Mouse (Mus musculus): ENCODE data around the gene Slc35f6.
A peak's percentile ranks its signal among the peaks of the same experiment; 100 is the strongest.
"Not testable (repeated sequence)": the region's sequence is repeated elsewhere in the genome, so short reads cannot be mapped to it uniquely, and the experiment has no call there.

Gene Slc35f6

DNA sequence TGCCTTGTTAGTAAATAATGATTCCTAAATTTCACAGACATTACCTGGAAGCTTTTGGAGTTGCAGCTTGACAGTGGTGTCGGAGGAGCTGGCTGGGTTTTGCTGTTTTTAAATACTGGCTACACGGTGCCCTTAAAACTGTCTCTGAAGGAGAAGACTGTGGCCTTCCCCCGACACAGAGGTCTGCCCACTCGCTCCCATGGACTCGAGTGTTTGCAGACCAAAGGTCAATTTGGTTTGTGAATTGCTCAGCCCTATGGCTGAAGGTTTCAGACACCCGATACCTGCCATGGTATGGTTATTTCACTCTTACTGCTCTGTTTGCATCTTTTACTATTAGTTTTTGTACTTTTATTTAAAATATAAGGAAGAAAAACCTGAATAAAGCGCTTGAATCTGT lies 26.3 kb downstream of the Slc35f6 start:
- H3K27me3 ChIP-seq (ENCODE audit: insufficient read depth, low read length), result no peaks in the 10 kb centered on the region
- peaks cover 38% of the 10 kb centered on the region for H3K4me1 ChIP-seq (replicated peaks; ENCODE audit: low read depth, low read length)
- no peaks in the 10 kb centered on the region for H3K9me3 ChIP-seq (ENCODE audit: low read length)
- no peak overlapping the region for H3K4me3 ChIP-seq (replicated peaks; ENCODE audit: low read length)
- peaks cover 84% of the 10 kb centered on the region for H3K36me3 ChIP-seq (ENCODE audit: insufficient read depth, low read length)
- TF ChIP-seq CTCF (conservative IDR thresholded peaks at IDR 0.05; ENCODE audit: low read length) (no peak), POU5F1 (IDR thresholded peaks at IDR 0.05; ENCODE audit: borderline replicate concordance, low read length) (no peak), NANOG (IDR thresholded peaks at IDR 0.05; ENCODE audit: borderline replicate concordance, low read length) (no peak)

DNA sequence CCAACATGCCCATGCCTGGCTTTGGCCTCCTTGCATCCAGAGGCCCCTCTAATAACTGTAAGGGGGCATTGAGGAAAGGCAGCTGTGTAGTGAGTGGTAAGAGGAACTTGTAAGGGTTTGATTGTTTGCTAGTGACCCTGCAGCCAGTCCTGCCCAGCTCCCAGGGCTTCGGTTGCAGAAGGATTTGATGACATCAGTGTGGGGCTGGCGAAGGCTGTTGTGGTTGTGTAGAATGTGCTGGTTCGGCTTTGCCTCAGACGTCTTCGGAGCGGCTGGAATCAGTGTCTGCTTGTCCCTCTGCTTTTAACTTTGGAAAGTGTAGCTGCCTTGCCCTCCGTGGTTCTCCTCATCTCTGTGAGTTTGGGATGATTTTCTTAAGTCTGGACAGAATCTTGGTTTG lies 29.1 kb downstream of the Slc35f6 start:
- TF ChIP-seq NANOG (IDR thresholded peaks at IDR 0.05; ENCODE audit: borderline replicate concordance, low read length) (no peak), POU5F1 (IDR thresholded peaks at IDR 0.05; ENCODE audit: borderline replicate concordance, low read length) (no peak), CTCF (conservative IDR thresholded peaks at IDR 0.05; ENCODE audit: low read length) (no peak)
- Histone ChIP-seq H3K4me3 (replicated peaks; ENCODE audit: low read length) (no peak overlapping the region), H3K36me3 (ENCODE audit: insufficient read depth, low read length) (peaks cover 64% of the 10 kb centered on the region), H3K27me3 (ENCODE audit: insufficient read depth, low read length) (no peaks in the 10 kb centered on the region), H3K9me3 (ENCODE audit: low read length) (no peaks in the 10 kb centered on the region), H3K4me1 (replicated peaks; ENCODE audit: low read depth, low read length) (peaks cover 22% of the 10 kb centered on the region)

DNA sequence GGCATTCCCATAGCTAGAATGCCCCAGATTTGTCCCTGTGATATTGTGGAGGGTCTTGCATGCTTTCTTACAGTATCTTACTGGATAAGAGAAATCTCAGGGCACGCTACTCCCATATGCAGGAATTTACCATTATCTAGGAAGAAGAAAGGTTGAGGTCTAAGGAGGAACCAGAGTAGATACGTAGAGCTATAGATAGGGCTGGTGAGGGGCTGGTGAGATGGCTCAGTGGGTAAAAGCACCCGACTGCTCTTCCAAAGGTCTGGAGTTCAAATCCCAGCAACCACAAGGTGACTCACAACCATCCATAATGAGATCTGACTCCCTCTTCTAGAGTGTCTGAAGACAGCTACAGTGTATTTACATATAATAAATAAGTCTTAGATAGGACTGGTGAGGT lies 30.3 kb downstream of the Slc35f6 start:
- not testable (repeated sequence) for H3K4me3 ChIP-seq (replicated peaks; ENCODE audit: low read length); H3K4me1 ChIP-seq (replicated peaks; ENCODE audit: low read depth, low read length); H3K27me3 ChIP-seq (ENCODE audit: insufficient read depth, low read length); H3K9me3 ChIP-seq (ENCODE audit: low read length)
- H3K36me3 ChIP-seq (ENCODE audit: insufficient read depth, low read length), result peaks cover 51% of the 10 kb centered on the region

DNA sequence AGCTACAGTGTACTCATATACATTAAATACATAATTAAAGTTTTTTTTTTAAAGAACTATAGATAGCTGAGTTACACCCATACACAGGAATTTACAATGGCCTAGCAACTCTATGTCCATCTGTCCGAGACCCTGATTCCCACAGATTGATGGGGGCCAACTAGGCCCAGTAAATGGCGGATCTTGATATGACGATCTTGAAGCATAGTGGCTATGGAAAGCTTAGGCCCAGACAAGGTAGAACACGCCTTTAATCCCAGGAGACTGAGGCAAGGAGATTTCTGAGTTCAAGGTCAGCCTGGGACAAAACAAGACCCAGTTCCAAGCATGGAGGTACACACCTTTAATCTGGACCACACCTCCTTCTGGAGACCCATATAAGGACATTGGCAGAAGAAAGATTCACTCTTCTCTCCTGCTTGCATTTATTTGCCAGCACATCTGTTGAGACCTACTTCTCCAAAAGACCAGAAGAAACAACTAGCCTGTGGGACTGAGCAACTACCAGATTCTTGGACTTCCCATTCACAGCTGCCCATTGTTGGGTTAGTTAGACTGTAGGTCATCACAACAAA lies 31.1 kb downstream of the Slc35f6 start:
- no peak for TF ChIP-seq CTCF (conservative IDR thresholded peaks at IDR 0.05; ENCODE audit: low read length)
- TF ChIP-seq NANOG (IDR thresholded peaks at IDR 0.05; ENCODE audit: borderline replicate concordance, low read length), result no peak
- TF ChIP-seq POU5F1 (IDR thresholded peaks at IDR 0.05; ENCODE audit: borderline replicate concordance, low read length), result no peak

DNA sequence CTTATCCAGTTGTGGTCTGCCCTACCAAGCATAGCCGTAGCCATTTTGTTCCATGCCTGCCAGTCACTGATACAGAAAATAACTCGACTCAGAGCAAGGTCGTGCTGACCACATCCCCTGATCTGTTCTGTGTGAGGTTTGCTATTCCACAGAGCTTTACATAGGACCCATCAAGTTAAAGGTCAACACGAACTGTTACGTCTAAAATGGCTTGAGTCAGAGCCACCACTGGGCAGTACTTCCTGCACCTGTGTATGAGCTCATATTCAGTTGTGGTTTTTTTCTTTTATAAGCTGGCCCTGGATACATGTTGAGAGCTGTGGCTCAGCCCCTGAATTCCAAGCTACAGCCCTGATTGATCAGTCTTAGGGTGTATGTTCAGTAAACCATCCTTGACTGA lies 31.9 kb downstream of the Slc35f6 start:
- Histone ChIP-seq H3K36me3 (ENCODE audit: insufficient read depth, low read length) (peaks cover 36% of the 10 kb centered on the region), H3K27me3 (ENCODE audit: insufficient read depth, low read length) (no peaks in the 10 kb centered on the region), H3K4me1 (replicated peaks; ENCODE audit: low read depth, low read length) (peaks cover 8% of the 10 kb centered on the region), H3K4me3 (replicated peaks; ENCODE audit: low read length) (no peak overlapping the region), H3K9me3 (ENCODE audit: low read length) (no peaks in the 10 kb centered on the region)
- TF ChIP-seq POU5F1 (IDR thresholded peaks at IDR 0.05; ENCODE audit: borderline replicate concordance, low read length) (no peak), NANOG (IDR thresholded peaks at IDR 0.05; ENCODE audit: borderline replicate concordance, low read length) (no peak), CTCF (conservative IDR thresholded peaks at IDR 0.05; ENCODE audit: low read length) (no peak)

More for the DNA sequence above, 31.1 kb downstream of the Slc35f6 start:
- Histone ChIP-seq H3K27me3 (ENCODE audit: insufficient read depth, low read length) (no peaks in the 10 kb centered on the region), H3K9me3 (ENCODE audit: low read length) (no peaks in the 10 kb centered on the region), H3K36me3 (ENCODE audit: insufficient read depth, low read length) (peaks cover 43% of the 10 kb centered on the region), H3K4me3 (replicated peaks; ENCODE audit: low read length) (no peak overlapping the region), H3K4me1 (replicated peaks; ENCODE audit: low read depth, low read length) (peaks cover 8% of the 10 kb centered on the region)

DNA sequence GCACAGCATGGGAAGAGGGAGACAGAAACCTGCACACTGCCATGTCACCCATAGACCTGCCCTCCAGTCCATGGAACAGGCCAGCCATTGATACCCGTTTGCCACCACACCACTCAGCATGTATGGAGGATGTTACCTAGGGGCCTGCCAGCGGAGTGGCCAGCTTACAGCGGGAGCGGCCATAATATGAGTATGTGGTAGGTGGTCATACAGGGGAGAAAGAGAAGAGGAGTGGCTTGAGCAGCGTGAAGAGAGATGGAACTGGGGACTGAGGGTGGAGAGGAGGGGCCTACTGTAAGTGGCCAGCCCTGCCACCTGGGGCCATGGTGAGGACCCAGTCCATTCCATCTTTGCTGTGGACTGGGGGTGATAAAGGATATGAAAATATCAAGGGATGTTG lies 34.2 kb downstream of the Slc35f6 start:
- TF ChIP-seq POU5F1 (IDR thresholded peaks at IDR 0.05; ENCODE audit: borderline replicate concordance, low read length) (no peak), NANOG (IDR thresholded peaks at IDR 0.05; ENCODE audit: borderline replicate concordance, low read length) (no peak), CTCF (conservative IDR thresholded peaks at IDR 0.05; ENCODE audit: low read length) (no peak)
- Histone ChIP-seq H3K27me3 (ENCODE audit: insufficient read depth, low read length) (no peaks in the 10 kb centered on the region), H3K4me1 (replicated peaks; ENCODE audit: low read depth, low read length) (peaks cover 6% of the 10 kb centered on the region), H3K4me3 (replicated peaks; ENCODE audit: low read length) (no peak overlapping the region), H3K36me3 (ENCODE audit: insufficient read depth, low read length) (peaks cover 24% of the 10 kb centered on the region), H3K9me3 (ENCODE audit: low read length) (no peaks in the 10 kb centered on the region)

DNA sequence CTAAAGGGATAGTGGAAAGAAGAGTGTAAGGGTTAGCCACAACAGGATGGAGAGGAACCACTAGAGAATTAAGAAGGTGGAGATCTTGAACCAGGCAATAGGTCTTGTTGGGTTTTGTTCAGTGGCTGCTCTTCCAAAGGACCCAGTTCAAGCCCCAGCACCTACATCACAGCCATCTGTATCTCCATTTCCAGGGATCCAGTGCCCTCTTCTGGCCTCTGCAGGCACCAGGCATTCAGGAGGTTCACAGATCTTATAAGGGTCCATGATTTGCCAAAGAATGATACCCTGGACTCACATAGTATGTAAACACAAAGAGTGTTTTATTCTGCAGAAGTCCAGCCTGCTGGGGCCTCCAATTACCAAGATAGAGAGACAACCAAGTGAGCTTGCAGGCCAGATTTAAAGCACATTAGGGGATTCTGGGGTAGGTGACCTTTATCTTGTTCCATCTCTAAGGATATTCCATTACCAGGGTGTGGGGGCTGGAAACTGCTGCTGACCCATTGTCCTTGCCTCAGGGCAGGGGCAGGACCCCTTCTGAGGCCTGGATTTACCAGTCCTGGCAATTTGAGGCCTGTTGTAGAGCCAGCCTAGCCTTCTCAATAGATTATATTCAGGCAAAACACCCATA lies 35.4 kb downstream of the Slc35f6 start:
- Histone ChIP-seq H3K4me1 (replicated peaks; ENCODE audit: low read depth, low read length) (peaks cover 6% of the 10 kb centered on the region), H3K4me3 (replicated peaks; ENCODE audit: low read length) (no peak overlapping the region), H3K27me3 (ENCODE audit: insufficient read depth, low read length) (no peaks in the 10 kb centered on the region), H3K36me3 (ENCODE audit: insufficient read depth, low read length) (peaks cover 12% of the 10 kb centered on the region), H3K9me3 (ENCODE audit: low read length) (no peaks in the 10 kb centered on the region)
- TF ChIP-seq NANOG (IDR thresholded peaks at IDR 0.05; ENCODE audit: borderline replicate concordance, low read length), result no peak
- peak; percentile 27 for TF ChIP-seq CTCF (conservative IDR thresholded peaks at IDR 0.05; ENCODE audit: low read length)

DNA sequence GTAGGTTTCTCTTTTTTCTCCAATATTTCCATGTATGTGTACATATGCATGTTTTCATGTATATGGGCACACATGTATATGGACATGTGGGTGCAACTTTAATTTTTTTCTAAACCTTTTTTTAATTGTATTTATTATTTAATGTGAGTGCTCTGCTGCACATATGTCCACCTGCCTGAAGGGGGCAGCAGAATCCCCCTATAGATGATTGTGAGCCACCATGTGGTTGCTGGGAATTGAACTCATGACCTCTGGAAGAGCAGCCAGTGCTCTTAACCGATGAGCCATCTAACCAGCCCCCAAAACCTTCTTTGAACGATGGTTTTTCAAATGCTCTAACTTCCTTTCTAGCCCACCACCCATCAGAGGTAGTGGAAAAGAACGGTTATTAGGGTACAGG lies 36.3 kb downstream of the Slc35f6 start:
- peaks cover 2% of the 10 kb centered on the region for H3K4me1 ChIP-seq (replicated peaks; ENCODE audit: low read depth, low read length)
- H3K27me3 ChIP-seq (ENCODE audit: insufficient read depth, low read length), result no peaks in the 10 kb centered on the region
- peaks cover 8% of the 10 kb centered on the region for H3K36me3 ChIP-seq (ENCODE audit: insufficient read depth, low read length)
- H3K9me3 ChIP-seq (ENCODE audit: low read length), result no peaks in the 10 kb centered on the region
- H3K4me3 ChIP-seq (replicated peaks; ENCODE audit: low read length), result no peak overlapping the region
- peak; percentile 67 for TF ChIP-seq CTCF (conservative IDR thresholded peaks at IDR 0.05; ENCODE audit: low read length)
- TF ChIP-seq NANOG (IDR thresholded peaks at IDR 0.05; ENCODE audit: borderline replicate concordance, low read length), result no peak

DNA sequence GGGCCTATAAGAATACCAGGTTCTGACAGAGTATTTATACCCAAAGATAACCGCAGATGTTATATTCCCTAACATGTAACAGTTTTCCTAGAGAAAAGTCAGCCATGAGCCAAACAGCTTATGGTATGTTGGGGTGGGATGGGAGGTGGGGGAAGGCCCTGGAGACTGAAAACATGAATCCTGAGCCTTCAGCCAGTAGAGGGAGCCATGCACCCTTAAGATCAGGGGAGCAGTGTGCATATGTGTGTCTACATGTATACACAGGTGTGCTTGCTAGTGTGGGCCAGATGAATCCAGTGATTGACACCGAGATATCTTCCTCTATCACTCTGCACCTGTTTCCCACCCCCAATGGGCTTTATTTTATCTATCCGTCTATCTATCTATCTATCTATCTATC lies 39.0 kb downstream of the Slc35f6 start:
- no peaks in the 10 kb centered on the region; the same call in 1 of the 2 replicates for H3K4me1 ChIP-seq (replicated peaks; ENCODE audit: low read depth, low read length)
- H3K27me3 ChIP-seq (ENCODE audit: insufficient read depth, low read length), result no peaks in the 10 kb centered on the region
- peak; percentile 39 for TF ChIP-seq CTCF (conservative IDR thresholded peaks at IDR 0.05; ENCODE audit: low read length)
- no peak for TF ChIP-seq POU5F1 (IDR thresholded peaks at IDR 0.05; ENCODE audit: borderline replicate concordance, low read length)
- TF ChIP-seq NANOG (IDR thresholded peaks at IDR 0.05; ENCODE audit: borderline replicate concordance, low read length), result no peak
- no peaks in the 10 kb centered on the region for H3K9me3 ChIP-seq (ENCODE audit: low read length)
- H3K36me3 ChIP-seq (ENCODE audit: insufficient read depth, low read length), result no peaks in the 10 kb centered on the region
- H3K4me3 ChIP-seq (replicated peaks; ENCODE audit: low read length), result no peak overlapping the region
